Mouse (Mus musculus): ENCODE data around the gene Ffar1.

Gene Ffar1

DNA sequence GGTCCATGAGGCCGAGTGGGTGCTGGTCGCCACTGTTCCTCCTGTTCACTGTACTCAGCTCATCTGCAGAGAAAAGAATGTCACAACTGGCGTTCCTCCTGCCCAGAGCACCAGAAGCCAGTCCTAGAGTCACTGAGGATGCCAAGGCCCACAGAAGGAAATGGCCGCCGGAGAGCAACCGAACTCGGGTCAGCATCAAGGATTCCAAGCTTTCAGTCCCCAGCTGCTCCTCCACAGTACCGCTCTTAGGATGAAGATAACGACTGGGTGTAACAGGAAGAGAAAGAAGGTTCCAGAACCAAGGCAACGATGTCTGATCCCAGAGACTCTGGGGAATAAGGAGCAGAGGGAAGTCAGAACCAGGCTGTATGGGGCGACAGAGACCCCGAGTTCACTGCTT lies at the start of gene Ffar1:
Ffar1 (minus strand) TSS at position 101 of the 400 bp plus-strand sequence.
- DNase-seq: no peak

DNA sequence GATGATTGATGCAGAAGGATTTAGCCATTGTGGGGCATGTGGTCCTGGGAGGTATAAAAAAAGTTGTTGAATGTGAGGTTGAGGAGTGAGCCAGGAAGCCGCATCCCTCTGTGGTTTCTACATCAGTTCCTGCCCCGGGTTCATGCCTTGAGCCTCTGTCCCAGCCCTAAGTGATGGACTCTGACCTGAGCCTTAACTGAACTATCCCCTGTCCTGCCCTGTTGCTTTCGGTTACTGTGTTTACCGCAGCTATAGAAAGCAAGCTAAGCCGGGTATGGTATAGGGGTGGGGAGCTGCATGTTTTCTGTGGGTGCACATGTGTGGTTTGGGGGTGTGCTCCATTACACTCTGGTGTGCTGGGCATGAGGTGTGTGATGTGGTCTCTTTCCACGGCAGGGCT lies 48.4 kb upstream of the Ffar1 start:
- no peak for DNase-seq

DNA sequence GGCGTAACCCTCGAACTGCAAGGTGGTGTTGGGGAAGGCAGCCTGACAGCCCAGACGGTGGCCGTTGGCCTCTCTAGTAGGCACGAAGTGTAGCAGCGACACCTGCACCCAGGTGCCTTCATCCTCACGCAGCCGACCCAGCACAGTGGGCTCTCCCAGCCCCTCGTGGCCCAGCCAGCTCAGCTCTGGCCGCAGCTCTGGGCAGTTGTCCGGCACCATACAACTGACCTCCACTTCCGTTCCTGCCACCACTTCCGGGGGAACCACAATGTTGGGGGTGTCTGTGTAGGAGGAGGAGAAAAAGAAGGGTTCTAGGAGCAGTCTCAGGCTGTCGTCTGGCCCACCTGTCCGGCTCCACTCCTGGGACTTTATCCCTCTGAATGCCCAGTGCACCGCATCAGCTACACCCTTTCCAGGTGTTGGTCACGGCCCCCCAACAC lies 47.6 kb upstream of the Ffar1 start:
- no peak for DNase-seq

DNA sequence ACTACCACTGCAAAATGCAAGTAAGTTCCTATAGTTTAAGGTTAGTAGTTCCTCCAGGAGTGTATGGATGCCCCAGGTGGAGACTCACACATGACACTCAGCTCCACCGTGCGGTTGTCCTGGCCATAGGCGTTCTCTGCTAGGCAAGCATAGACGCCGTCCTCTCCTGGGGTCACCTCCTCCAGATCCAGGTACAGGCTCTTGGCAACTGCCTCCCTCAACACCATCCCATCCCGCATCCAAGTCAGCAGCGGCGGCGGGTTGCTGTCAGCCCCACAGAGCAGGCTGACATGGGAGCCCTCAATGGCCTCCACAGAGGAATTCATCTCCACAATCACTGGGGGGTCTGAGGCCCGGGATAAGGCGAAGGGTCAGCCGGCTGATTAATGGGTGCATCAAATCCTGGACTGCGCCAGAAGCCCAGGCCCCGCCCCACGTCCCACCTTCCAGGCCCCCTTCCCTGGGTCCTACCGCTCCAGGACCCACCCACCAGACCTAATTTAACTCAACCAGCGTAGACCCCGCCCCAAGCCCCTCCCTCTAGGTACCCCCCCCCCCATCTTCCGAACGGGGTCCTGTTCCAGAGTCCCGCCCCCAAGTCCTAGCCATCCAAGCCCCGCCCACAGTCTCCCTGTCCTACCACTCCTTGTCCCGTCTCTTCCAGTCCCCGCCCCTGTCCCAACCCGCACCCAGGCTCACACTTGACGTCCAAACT lies 47.1 kb upstream of the Ffar1 start:
- DNase-seq: peak; percentile 29

DNA sequence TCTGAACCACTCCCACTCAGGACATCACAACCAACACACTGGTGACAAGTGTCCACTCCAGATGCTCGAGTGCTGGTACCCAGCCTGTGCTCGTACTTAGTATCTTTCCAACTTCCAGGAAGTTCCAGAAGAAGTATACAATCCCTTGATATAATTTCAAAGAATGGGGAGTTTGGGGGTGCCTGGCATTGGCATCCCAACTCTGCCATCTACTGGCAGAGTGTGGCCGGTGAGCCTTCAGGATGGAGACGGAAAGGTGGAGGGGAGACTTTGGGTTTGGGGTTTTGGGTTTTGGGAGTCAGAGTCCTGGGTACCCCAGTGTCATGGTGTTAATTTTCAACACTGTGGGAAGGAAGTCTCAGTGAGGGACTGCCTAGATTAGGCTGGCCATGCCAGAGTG lies 42.7 kb upstream of the Ffar1 start:
- DNase-seq: peak; percentile 24

DNA sequence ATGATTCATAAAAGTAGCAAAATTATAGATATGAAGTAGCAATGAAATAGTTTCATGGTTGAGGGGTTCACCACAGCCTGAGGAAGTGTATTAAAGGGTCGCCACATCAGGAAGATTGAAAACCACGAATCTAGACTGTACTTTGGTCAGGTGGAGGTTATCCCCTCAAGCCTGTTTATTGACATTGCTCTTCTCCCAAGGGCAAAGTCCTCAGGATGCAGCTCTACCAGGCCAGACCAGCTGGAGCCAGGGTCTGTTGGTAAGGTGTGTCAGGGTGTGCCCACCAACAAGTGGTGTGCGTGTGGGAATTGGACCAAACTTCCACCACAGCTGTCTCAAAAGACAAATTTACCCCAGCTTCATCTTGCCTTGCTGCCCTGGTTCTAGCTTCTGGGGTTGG lies 33.9 kb upstream of the Ffar1 start:
- no peak for DNase-seq

DNA sequence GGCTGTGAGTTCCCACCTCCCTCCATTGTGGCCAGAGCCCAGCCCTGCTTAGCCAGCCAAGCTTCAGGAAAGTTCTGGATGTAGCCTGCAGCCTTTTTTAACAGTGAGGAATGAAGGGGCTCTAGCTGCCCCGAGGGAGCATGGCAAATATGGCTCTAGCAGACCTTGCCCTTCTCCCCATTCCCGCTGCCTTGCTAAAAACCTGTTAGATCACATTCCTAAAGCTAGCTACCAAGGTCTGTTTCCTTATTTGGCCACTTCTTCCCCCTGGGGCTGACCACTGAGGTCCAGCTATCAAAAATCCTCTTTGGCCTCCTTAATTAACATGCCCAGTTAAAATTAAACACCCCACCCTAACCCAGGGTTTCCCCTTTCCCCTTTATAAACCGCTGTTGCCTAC lies 31.2 kb upstream of the Ffar1 start:
- DNase-seq: peak; percentile 36

DNA sequence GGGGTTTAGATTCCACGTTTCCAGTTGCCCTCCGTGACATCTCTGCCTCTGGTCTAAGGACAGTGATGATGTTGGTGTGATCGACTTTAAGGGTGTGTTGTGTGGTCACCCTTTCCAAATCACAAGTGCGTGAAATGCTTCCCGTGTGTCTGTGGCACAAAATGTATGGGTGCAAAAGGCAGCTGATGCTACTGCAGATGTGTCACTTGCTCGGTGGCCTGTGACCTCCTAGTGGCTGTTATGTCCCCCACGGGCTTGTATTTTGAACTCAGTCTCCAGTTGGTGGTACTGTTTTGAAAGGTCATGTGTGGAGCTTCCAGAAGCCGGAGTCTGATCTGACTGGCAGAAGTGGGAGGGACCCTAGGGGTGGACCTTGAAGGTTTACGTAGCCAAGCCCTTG lies 30.4 kb upstream of the Ffar1 start:
- no peak for DNase-seq

DNA sequence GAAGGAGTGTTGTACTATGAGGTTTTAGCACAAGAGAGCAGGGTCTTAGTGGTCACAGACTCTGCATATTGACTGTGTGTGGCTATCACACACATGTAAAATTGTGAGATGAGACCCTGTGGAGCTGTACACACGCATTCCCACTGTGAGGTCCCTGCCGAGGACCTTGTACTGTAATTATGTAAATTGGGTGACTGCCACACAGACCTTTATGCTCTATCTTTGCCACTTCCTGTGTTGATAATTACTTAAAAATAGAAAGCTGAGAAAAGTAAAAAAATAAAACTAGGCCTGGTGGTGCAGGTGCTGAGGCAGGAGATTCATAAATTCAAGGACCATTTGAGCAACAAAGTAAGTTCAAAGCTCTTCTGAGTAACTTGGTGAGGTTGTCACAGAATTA lies 29.3 kb upstream of the Ffar1 start:
- no peak for DNase-seq

DNA sequence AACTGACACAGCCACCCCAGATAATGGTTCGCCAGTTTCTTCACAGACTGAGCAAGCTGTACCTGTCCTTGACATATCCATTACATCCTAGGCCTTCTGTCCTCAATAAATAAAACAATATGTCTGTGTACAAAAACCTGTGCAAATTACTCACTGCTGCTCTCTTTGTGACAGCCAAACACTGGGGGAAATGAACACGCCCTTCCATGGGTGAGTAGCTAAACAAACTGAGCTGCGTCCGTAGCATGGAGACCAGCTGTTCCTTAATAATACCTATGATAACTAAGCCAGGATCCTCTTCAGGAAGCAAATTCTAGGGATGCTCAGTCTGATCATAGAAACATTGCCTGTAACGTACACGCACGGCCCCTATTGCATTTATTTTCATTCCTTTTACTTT lies 27.4 kb upstream of the Ffar1 start:
- DNase-seq: no peak

DNA sequence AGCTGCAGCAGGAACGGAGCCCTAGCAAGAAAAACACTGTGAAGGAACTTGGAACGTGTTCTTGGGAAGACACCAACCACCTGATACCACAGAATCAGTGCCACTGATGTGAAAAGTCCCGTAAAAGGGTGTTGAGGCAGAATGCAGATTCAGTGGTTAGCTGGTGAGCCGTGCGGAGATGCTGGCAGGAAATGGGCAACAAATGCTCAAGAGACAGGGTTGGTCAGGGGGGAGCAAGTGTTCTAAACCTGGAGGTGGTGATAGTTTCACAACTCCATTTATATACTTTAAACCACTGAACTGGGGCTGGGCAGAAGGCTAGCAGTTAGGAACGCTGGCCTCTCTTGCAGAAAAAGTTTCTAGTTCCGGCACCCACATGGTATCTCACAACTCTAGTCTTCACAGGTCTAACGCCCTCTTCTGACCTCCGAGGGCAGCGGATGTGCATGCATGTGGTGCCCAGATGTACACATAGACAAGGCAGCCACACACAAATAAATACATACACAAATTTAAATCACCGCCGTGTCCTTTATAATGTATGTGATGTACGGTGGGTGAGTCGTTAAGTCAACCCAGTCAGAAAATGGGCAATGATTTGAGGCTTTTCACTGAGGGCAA lies 26.3 kb upstream of the Ffar1 start:
- no peak for DNase-seq

DNA sequence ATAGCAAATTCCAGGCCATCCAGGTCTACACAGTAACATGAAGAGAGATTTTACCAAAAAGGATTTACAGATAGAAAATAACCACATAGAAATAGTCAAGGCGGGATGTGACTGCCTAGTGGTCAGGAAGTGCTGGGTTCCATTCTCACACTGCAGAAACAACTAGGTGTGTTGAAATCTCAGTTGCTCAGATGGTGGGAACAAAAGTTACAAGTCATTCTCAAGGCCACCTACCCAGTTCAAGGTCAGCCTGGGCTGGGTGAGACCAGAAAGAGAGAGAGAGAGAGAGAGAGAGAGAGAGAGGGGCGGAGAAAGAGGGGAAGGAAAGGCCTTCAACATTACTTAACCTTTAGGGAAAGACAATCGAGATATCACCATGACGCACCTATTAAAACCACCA lies 25.5 kb upstream of the Ffar1 start:
- no peak for DNase-seq

DNA sequence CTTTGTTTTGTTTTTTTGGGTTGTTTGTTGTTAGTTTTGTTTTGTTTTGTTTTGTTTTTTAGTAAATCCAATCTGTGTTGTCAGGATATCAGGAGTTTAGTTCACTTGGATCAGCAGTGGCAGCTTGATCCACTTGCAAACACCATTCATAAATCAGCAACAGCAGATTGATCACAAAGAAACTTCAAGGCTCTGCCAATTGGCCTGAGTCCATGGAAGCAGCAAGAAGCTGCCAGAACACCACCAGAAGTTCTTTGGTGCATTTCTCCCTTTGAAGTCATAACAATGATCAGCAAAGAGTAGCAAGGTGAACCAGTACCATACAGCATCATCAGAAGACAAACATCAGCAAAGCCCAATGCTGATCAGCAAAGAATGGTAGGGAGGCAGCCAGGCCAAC lies 22.7 kb upstream of the Ffar1 start:
- DNase-seq: no peak

DNA sequence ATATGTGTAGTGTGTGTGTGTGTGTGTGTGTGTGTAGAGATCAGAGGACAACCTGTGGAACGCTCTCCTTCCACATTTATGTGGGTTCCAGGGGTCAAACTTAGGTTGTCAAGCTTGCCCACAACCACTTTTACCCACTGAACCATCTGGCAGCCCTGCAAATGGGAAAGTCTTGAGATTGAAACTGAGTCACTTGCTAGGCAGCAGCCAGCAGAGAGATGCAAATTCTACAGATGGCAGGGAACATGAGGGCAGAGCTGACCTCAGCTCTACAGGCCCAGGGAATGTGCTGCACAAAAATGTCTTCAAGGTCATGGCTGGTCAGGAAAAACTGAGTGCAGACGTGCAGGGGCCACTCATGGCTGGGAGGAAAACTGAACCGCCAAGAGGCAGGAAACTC lies 20.0 kb upstream of the Ffar1 start:
- no peak for DNase-seq

DNA sequence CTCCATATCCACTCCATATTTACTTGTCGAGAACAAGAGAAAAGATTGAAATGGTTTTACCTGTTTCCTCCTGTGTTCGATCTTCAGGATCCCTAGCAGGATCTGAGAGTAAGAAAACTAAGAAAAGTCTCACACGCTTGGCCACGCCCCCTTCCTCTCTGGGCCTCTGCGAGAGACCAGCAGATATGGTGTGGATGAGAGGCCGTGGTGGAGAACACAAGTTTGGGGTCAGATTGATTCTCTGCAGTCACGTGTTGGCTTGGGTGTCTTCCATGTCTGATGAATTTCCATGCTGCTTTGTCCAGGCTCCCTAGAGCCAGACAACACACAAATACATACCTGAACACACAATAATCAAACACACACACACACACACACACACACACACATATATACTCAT lies 18.8 kb upstream of the Ffar1 start, which contains the start of gene Cd22:
Cd22 (minus strand) TSS at position 167 of the 400 bp plus-strand sequence.
- DNase-seq: no peak

DNA sequence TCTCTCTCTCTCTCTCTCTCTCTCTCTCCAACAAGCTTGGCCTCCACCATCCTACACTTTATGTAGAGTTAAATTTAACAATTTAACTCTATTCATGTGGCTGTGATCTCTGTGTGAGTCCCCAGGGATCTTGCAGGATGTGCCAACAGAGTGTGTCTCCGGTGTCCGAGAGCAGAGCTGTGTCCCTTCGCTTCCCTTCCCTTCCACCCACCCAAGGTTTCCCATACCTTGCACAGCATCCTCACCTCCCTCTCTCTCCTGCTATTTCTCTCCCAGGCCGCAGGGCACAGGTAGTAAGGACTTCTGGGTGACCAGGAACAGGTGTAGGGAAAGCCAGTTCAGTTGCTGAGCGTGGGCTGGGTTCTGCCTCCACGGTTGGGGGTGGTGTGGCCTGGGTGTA lies 17.6 kb upstream of the Ffar1 start:
- DNase-seq: no peak

DNA sequence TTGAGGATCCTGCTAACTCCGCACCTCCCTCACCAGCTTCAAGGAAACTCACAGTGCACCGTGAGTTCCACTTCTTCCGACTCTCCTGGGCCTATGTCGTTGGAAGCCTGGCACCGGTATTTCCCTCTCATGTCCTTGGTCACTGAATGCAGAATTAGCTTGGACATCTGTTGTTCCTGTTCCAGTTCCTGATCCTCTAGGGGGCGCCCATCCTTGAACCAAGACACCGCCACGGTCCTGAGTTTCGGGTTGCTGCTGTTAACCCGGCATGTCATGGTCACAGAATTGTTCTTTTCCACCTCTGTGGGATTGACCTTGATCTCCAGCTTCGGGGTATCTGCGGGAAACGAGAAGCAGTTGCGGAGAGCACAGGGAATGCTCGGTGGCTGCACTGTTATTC lies 11.7 kb upstream of the Ffar1 start:
- peak; percentile 82 for DNase-seq

DNA sequence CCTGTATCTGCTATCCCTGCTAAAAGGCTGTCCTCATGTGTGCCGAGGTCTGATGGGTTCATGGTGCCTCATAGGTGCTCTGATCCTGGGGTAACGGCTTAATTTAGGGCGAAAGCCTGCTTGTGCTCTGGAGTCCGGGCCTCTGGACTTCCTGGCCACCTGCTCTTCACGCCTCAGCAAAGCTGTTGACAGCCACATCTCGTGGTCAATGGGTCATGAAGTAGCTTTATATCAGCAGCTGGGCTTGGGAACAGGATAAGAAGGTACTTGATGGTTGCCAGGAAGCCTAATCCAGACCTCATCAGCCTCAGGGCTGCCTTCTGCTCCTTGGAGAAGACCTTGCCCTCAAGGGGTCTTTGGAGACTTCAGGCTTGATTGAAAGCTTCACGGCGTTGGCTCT lies 2.0 kb upstream of the Ffar1 start:
- no peak for DNase-seq

DNA sequence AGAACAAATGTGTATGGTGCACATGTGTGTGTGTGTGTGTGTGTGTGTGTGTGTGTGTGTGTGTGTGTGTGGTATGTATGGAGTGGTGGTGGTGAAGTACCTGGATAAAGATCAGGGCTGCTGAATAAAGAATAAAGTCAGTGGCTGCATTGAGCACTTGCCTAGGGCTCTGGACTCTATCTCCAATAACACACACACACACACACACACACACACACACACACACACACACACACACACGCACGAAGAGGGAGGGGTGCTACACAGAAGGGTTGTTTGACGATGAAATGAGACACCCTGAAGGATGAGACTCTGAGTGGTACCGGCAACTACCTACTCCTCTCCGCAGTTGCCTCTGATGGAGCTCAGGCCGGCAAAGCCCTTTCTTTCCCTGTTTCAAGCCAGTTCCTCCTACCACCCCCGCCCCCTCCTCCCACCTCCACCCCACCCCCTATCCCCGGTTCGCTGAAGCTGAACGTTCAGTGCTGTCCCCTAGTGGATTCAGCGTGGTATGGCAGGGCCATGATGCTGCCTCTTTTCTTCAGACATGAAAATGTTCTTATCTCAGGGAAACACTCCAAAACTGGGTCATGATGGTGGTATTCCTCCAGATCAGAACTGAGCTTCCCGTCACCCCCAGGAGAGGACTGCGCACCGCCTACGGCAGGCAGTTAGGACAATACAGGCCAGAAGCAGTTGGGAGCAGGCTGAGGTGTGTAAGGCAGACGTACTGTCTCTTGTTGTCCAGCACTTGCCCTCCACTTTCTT lies 1.5 kb downstream of the Ffar1 start:
- DNase-seq: peak; percentile 53

DNA sequence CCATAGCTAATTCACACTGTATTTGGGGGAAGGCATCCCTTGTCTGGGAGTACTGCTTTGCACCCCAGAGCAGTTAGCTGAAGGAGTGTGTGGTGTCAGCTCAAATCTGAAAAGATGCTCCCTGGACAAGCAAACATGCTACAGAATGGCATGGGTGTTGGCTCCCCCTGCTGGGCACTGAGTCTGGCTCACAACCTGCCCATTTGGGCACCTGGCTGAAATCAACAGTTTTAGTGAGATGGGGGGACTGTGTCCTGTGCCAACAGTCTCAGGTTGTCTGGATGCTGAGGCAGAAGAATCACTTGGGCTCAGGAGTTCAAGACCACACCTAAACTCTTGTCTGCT lies 2.1 kb downstream of the Ffar1 start:
- peak; percentile 81 for DNase-seq

DNA sequence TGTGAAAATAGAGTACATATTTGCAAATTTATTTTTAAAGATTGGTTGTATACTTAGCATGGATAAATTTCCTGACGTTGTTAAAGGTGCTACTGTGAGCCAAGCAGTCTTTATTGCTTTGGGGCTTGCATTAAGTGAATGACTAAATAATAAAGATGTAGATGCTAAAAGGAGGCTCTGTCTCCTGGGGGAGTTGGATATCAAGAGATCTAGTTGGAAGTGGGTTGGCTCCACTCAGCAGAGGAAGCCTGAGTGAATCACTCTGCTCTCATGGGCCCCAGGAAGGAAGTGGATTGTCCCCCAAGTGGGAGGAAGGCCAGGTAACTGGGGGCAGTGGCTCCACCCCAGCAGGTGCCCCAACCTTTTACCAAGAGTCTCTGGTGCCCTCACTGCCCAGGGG lies 3.6 kb downstream of the Ffar1 start:
- DNase-seq: no peak

DNA sequence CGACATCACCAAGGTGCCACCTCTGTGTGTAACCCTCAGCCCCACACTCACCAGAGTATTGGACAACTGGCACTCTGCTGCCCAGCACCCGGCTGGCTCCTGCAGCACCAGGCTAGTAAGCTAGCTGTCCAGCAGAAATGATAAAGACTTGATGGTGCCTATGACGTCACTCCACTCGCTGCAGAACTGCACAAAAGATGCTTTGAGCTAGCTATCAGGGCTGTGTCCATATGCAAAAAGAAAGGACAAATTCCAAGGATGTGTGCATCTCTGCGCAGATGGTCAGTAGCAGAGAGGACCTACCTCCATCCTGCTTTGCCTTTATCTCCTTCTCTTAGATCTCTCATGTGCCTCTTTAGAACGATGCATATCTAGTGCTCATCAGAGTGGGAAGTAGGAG lies 5.3 kb downstream of the Ffar1 start, which contains the start of gene Ffar3:
Ffar3 (minus strand) TSS at position 101 of the 400 bp plus-strand sequence.
- no peak for DNase-seq

DNA sequence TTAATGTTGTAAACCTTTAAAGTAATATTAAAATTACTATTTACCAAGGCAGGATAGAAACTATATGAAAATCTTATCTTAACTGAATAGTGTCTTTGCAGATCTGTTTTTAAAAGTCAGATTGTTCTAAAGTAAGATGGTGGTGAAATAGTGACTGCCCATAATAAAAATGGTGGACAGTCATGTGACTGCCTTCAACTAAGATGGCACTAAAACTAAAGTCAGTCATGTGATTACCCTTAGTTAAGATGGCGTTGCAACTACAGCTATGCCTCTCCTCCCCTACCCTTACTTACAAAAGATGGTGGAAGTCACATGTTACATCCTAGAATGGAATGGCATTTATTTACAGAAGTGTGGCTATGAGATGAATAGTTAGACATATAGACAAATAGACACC lies 9.9 kb downstream of the Ffar1 start:
- DNase-seq: no peak

DNA sequence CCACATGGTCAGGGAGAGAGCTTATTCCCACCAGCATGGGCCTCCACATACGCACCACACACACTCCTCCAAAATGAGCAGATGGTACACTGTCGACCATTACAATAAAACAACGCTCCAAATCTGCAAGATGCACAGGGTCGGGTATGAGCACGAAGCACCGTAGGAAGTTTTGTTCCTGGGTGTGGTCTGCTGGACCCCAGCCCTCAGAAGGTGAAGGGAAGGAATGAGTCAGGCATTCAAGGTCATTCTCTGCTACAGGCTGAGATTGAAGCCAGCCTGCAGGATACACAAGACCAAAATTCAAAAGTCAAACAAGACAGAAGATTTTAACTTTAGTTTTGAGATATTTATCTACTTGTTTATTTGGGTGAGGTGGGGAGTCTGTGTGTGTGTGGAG lies 13.4 kb downstream of the Ffar1 start:
- no peak for DNase-seq

Measured in kidney, postnatal 14 days (tissue).